Mouse (Mus musculus) liver, adult (tissue): ENCODE measurements around the gene Itga2.

Experiments used
- GATA4 ChIP-seq: IDR thresholded peaks from 2 replicates; pipeline ENCODE4 v1.6.1; 2014; ENCODE audit warnings: mild to moderate bottlenecking, low read length; ENCODE audit not compliant: insufficient replicate concordance

Itga2 gene

GRCm38 (mm10) chr13:114809624-114810210 is 122.2 kb downstream of the Itga2 start:
- TF ChIP-seq GATA4: no peak

- TF ChIP-seq GATA4: no peak
Observed at GRCm38 (mm10) chr13:114802971-114803370, 128.9 kb downstream of the Itga2 start.

- TF ChIP-seq GATA4: no peak
Observed at GRCm38 (mm10) chr13:114801857-114802256, 130.0 kb downstream of the Itga2 start.

- TF ChIP-seq GATA4: no peak
Observed at GRCm38 (mm10) chr13:114793250-114794030, 138.5 kb downstream of the Itga2 start.

- no peak for TF ChIP-seq GATA4
Observed at GRCm38 (mm10) chr13:114791511-114791910, 140.4 kb downstream of the Itga2 start.
